Mouse (Mus musculus) forebrain, embryonic 15.5 days (tissue): ENCODE measurements around the gene Cst10. TPM values are rescaled to one million over a fixed set of nuclear protein-coding genes. Genes with fewer than 3 reads are reported as not detected.

Source experiments
- ATAC-seq: fragments of 200-750 bp; cut with Nextera tagmentation; replicated peaks from 2 replicates; pipeline ENCODE4 v1.8.0; 2017; ENCODE audit warnings: mild to moderate bottlenecking, moderate TSS enrichment, moderate library complexity
- H3K27ac ChIP-seq: fragments of 300-500 bp; sonication (generic); replicated peaks from 2 replicates; pipeline ENCODE4 v1.5.1; 2015; ENCODE audit warnings: mild to moderate bottlenecking, inconsistent platforms
- H3K27me3 ChIP-seq: fragments of 300-500 bp; sonication (generic); 2 replicates; pipeline ENCODE4 v1.6.1; 2015; ENCODE audit warnings: inconsistent platforms
- H3K36me3 ChIP-seq: fragments of 300-500 bp; sonication (generic); 2 replicates; pipeline ENCODE4 v1.6.1; 2015; ENCODE audit warnings: mild to moderate bottlenecking, inconsistent platforms
- H3K4me1 ChIP-seq: fragments of 300-500 bp; sonication (generic); 2 replicates; pipeline ENCODE4 v1.6.1; 2015; ENCODE audit warnings: inconsistent platforms
- H3K4me2 ChIP-seq: fragments of 300-500 bp; sonication (generic); replicated peaks from 2 replicates; pipeline ENCODE4 v1.6.1; 2015; ENCODE audit warnings: mild to moderate bottlenecking, inconsistent platforms
- H3K4me3 ChIP-seq: fragments of 300-500 bp; sonication (generic); 2 replicates; pipeline ENCODE4 v1.5.1; 2015; ENCODE audit warnings: mild to moderate bottlenecking, inconsistent platforms
- H3K9ac ChIP-seq: fragments of 300-500 bp; sonication (generic); replicated peaks from 2 replicates; pipeline ENCODE4 v1.6.1; 2015; ENCODE audit warnings: mild to moderate bottlenecking, inconsistent platforms
- H3K9me3 ChIP-seq: fragments of 300-500 bp; sonication (generic); 2 replicates; pipeline ENCODE4 v1.6.1; 2016; ENCODE audit warnings: inconsistent platforms
- WGBS: fragments of 180-500 bp; shearing (Covaris S2); methylation state at CpG from one replicate; pipeline ENCODE4 v1.1.7; 2015; ENCODE audit warnings: mixed read lengths; 5-methylcytosine and 5-hydroxymethylcytosine counted together
- polyA plus RNA-seq: library from polyadenylated mRNA; unstranded; fragments of >200 nt; fragmentation: Nextera tagmentation; extraction: Ambion mirVana; gene quantifications from 2 replicates; pipeline ENCODE4 v1.2.1, GENCODE M21; 2015

The Cst10 gene
- polyA plus RNA-seq: not detected in 2 replicates

DNA sequence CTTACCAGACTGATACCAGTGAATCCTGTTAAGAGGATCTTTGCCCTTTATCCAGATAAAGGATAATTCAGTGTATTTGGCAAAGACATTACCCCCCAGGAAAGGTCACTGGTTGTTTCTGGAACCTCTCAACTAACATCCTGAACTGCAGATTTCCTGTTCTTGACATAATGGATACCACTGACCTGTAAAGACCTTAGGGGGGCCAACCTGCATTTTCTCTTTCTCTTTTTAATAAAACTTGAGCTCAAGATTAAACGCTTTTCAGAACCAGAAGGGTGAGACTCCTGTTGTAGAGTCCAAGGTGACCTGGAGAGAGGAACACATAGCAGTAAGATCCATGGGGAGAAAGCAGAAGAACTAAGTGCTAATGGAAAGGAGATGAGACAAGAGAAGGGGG lies at the start of gene Cst10:
Gene Cst10, plus strand, starts transcription at position 301 of the 400 bp plus-strand sequence.
- Histone ChIP-seq H3K9ac (no peak within 1 kb of the TSS), H3K9me3 (no peaks in the 10 kb centered on the region), H3K4me2 (no peak within 1 kb of the TSS), H3K36me3 (no peaks in the 10 kb centered on the region), H3K27me3 (no peaks in the 10 kb centered on the region), H3K27ac (no peak within 1 kb of the TSS), H3K4me1 (no peaks in the 10 kb centered on the region), H3K4me3 (no peak within 1 kb of the TSS)
- WGBS: 83% methylated on average over 1 of the region's 1 CpGs
- ATAC-seq: no peak

DNA sequence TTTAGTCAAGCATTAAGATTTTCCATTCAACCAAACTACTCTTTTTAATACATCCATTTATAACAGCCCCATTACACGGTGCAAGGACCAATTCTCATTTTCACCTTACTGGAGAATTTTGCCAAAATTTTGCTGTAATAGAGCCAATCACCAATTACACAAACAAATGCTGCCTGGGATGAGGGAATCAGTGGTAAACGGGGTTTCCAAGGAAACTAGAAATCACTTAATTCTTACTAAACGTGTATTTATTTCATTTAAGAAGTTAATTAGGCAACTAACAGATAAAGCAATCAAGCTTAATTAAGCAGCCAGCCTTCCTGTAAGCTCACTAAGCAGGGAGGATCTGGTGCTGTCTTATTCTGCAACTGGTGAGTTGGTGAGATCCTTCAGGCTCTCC lies 11.9 kb upstream of the Cst10 start:
- Histone ChIP-seq H3K4me2 (no peak overlapping the region), H3K9ac (no peak overlapping the region), H3K4me1 (no peaks in the 10 kb centered on the region), H3K36me3 (no peaks in the 10 kb centered on the region), H3K9me3 (no peaks in the 10 kb centered on the region), H3K27ac (no peak overlapping the region), H3K27me3 (no peaks in the 10 kb centered on the region), H3K4me3 (no peak overlapping the region)
- no peak for ATAC-seq
- WGBS: 26% methylated on average over 3 of the region's 3 CpGs

DNA sequence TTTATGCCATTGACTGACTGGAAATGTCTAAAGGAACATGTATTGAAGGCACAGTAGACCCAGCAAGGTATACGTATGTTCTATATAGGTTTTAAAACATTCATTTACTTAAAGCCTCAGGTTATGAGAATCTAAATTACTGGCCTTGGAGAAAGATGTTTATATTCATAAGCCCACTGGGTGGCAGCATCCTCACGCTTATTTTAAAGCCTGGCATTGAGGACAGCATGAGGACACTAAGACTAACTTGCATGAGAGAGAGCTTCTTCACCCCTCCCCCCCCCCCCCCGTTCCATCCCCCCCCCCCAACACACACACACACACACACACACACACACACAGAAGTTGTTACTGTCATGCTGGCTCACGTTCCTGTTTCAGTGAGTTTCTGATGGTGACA lies 17.7 kb downstream of the Cst10 start:
- Histone ChIP-seq H3K4me2 (no peak overlapping the region), H3K27me3 (no peaks in the 10 kb centered on the region), H3K36me3 (no peaks in the 10 kb centered on the region), H3K4me1 (no peaks in the 10 kb centered on the region), H3K4me3 (no peak overlapping the region), H3K9me3 (no peaks in the 10 kb centered on the region), H3K9ac (no peak overlapping the region), H3K27ac (no peak overlapping the region)
- 28% methylated on average over 3 of the region's 4 CpGs for WGBS
- ATAC-seq: peak; percentile 75
